Mouse (Mus musculus): Measurements from ENCODE around the gene Pick1.
"Not testable (repeated sequence)": the region's sequence is repeated elsewhere in the genome, so short reads cannot be mapped to it uniquely, and the experiment has no call there.

Gene Pick1

DNA sequence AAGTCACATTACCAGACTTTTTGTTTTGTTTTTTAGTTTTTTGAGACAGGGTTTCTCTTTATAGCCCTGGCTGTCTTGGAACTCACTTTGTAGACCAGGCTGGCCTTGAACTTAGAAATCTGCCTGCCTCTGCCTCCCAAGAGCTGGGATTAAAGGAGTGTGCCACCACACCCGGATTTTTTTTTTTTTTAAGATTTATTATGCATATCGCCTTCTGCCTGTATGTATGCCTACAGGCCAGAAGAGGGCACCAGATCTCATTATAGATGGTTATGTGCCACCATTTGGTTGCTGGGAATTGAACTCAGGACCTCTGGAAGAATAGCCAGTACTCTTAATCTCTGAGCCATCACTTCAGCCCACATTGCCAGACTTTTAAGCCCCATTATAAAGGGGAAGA, 3.2 kb upstream of the Pick1 start:
- DNase-seq: not testable (repeated sequence)

DNA sequence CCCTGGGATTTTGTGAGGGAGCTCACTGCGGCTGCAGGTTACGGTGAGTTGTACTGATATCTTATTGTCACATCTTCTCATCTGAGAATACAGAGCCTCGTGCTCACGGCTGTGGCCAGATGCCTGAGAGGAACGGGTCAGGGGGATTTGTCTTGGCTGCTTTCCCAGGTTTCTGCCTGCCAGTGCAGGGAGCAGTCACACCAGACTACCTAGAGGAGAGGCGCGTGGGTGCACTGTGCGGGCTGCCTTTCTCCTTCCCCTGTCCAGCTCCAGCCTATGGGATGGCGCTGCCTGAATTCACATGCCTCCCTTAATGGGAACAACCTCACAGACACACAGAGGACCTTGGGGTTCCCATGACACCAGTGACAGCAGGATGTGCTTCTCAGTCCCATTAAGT, 6.3 kb downstream of the Pick1 start:
- DNase-seq: no peak

DNA sequence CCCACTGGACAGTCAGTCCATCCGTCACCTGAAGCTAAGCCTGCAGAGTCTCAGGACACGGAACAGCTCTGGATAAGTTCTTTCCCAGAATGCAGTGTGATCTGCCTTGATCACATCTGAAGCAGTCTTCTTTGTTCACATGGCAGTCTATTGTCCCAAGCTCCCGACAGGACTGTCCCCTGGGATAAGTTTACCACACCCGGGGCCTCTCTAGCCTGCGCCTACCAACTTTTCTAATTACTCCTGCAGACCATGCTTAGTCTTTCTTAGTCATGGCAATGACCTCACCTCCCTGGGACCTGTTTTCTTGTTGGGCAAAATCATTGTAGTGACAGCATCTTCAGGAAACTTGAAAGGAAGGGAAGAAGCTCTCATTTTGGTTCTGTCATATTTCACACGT, 9.1 kb downstream of the Pick1 start:
- DNase-seq: no peak

DNA sequence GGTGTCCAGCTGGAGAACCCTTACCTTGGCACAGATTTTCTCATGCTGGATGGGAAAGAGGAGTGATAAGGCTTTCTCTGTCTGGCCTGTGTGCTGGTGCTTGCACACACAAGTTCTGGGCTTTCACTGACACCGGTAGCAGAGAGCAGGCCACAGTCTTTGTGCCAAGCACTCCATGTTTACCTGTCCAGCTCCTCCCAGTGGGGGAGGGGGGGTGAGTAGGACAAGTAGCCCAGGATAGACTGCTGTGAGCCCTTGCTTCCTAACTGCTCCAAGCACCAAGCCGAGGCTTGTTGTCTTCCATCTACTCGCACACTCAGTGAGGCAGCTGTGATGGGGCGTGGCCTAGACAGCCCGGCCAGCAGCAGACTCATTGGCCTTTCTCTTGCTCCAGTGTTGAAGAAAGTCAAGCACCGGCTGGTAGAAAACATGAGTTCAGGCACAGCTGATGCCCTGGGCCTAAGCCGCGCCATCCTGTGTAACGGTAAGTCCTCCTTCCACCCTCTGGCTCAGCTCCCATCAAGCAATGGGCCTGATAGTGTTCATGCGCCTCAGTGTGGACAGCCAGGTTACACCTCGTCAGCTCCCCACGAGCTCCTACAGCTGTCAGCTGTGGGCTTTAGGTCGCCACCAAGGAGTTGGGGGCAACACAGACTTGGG, 13.7 kb downstream of the Pick1 start:
- DNase-seq: no peak

DNA sequence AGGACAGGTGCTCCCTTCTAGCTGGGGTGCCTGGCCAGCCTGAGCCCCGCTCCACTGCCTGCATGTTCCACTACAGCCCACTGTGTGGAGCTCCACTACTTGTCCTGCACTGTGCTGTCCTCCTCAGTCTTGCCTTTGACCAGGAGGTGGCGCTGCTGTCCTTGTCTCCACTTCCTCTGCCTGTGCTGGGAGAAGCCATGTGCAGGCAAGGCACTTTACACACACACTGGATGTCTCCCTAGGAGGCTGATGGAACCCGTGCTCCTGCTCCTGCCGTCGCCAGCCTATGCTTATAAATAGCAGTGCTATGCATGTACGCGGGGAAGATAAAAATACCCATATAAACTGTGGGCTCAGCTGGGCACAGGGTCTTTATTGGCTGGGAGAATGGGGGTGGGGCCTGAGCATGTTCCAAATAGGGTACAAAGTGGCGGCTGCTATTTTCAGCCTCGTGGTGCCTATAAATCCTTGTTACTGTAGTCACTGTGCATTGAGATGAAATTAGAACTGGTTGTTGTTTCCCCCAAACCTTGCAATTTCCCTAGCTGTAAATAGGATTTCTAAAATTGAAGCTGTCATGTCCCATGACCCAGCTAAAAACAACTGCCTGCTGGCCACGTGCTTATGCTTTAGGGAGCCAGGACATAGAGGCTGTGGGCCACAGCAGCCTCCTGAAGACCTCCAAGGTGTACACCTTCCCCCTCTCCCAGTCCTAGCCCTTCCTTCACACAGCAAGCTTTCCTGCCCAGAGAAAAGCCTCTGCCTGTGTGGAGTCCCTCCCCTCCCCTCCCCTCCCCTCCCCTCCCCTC, 14.5 kb downstream of the Pick1 start:
- DNase-seq: peak; percentile 97

DNA sequence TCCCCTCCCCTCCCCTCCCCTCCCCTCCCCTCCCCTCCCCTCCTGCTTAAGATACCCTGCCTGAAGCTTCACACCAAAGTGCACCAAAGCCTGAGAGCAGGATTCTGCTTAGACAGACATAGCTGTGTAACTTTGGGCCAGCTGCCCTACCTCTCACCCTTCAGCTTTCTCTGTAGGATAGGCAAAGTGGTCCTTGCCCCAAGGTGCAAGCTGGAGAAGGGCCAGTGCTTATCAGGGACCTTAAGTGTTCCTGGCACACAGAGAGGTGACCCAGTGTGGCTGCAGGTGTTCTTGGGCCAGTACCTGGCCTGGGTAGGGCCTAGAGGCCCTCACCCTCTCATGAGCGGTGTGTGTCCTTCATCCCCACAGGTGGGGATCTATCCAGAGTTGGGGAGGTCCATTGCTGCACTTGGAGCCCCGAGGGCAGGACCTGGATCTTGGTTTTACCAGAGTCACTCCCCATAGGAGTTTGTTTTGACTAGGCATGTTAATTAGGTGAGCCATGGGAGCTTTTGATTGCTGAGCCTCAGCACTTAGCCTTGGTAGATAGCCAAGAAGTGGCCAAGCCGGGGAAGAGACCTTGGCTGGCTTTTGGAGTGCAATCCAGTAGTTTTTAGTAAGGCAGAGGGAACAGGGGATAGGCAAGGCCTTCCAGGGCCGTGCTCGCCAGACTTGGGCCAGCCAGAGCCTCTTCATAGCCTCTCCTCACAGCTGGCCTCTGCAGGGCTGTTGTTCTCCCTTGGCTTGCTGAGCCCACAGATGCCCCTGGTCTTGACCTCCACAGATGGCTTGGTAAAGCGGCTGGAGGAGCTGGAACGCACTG, 15.3 kb downstream of the Pick1 start:
- no peak for DNase-seq

DNA sequence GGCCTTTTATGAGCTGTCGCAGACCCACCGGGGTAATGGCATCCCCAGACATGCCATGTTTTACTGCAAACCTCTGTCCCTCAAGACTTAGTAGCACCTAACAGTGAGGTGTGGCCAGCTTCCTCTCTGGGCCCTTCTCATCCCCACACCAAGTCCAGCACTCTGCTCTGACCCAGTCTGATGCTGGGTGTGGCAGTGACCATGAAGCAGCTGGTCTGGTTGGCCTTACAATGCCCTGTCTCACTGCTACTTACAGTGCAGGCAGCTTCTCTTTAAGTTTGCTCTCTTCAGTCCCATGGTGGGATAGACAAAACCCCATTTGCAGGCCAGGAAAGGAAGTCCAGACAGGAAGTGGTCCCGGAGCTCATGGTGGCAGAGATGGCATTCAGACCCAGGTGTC, 16.3 kb downstream of the Pick1 start:
- DNase-seq: no peak

DNA sequence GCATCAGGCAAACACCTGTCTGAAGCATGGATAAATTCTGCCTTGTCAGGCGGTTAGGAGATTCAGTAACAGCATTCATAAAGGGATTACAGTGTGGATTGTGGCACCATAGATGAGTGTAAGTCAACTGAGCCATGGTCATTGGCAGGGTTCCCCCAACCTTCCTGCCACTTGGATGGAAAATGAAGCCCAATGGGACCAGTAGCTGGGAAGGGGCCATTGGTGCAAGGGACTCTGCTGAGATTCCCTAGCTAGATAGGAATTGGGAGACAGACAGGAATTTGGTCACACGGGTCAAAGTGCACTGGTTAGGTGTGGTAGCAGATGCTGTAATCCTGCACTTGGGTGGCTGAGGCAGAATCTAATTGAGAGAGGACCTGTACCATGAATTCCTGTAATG, 21.3 kb downstream of the Pick1 start:
- no peak for DNase-seq

DNA sequence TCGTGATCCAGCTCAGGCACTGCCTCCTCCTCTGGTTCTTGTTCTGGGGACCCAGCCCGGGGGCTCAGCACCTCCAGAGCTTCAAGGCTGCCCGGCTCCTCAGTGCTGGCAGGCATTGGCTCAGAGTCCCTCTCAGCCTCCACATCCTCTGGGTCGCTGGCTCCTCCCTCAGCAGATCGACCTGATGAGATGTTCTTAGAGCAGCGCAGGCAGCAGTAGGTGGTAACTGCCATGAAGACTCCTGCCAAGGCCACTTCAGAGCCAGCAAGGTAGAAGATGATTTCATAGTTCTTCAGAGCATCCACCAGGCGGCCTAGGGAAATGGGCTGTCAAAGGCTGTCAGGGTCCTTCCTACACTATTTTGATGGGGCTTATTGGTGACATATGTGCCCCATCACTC, 22.2 kb downstream of the Pick1 start:
- no peak for DNase-seq

DNA sequence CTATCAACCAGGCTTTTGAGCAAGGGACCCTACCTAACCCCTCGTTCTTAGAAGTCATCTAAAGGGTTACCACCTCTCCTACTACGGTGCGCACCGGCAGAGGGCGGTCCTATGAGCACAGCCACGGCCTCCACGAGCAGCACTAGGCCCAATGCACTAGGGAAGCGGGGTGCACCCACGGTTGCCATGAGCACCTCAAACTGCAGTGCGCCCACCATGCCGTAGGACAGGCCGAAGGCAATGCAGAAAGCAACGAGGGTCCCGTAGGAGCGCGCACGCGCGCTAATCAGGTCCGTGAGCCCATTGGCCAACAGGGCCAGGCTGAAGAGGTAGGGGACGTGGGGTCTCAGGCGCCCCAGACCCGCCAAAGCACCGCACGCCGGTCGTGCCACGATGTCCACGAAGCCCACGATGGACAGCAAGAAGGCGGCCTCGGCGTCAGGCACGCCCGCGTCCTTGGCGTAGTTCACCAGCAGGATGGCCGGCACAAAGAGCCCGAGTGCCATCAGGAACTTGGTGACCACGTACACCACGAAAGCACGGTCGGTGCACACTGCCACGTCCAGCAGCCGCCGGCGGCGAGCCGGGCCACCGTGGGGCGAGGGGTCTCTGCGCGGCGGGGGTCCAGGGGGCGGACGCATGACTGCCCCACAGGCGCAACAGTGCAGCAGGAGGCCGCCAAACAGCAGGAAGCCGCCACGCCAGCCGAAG, 23.0 kb downstream of the Pick1 start:
- peak; percentile 43 for DNase-seq

DNA sequence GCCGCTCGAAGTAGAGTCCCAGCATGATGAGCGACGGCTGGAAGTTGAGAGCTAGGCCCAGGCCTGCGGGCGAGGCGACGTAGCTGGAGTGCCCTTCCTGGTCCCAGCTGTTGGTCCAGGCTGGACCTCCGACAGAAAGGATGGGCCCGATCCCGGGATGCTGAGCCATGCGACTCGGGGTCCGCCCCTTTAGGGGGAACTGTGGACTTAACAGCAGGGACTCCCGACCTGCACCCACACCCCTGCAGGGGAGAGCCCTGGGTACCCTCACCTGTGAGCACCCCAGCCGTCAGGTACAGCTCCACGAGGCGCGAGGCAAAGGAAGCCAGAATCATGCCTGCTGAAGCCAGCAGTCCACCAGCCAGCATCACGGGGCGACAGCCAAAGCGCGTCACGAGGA, 23.6 kb downstream of the Pick1 start:
- no peak for DNase-seq

DNA sequence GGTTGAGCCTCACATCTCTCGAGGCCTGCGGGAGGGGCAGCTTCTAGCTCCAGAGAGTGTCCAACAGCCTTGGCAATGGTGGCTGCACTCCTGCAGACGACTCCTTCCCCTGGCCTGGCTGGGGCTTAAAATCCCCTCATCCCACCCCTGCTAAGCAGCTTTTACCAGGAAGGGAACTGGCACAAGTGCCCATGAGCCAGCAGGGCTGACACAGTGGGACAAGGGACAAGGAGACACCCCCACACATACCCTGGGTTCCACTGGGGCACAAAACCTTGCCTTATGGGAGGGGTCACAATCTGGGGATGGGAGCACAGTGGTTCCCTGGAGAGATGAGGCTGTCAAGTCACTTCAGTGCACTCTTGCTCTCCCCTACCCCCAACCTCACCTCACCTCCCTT, 25.7 kb downstream of the Pick1 start, which contains the start of gene Slc16a8:
Gene Slc16a8, minus strand, starts transcription at position 101 of the 400 bp plus-strand sequence.
- no peak for DNase-seq

DNA sequence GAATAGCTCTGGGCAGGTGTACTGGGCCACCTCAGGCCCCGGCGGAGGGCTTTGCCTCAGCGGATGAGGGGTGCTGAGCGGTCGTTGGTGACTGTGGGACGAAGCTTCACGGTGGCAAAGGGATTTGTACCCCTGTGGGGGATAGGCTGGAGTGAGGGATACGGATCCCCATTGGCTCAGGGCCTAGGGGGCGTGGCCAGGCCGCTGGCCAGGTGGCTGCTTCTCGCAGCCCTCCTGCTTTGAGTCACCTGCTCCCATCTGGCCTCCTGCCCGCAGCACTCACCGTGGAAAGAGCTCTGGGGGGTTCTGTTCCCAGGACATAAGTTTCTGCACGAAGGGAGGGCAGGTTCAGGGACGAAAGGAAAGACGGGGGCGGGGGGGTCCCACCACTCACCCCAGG, 29.5 kb downstream of the Pick1 start:
- DNase-seq: peak; percentile 85

DNA sequence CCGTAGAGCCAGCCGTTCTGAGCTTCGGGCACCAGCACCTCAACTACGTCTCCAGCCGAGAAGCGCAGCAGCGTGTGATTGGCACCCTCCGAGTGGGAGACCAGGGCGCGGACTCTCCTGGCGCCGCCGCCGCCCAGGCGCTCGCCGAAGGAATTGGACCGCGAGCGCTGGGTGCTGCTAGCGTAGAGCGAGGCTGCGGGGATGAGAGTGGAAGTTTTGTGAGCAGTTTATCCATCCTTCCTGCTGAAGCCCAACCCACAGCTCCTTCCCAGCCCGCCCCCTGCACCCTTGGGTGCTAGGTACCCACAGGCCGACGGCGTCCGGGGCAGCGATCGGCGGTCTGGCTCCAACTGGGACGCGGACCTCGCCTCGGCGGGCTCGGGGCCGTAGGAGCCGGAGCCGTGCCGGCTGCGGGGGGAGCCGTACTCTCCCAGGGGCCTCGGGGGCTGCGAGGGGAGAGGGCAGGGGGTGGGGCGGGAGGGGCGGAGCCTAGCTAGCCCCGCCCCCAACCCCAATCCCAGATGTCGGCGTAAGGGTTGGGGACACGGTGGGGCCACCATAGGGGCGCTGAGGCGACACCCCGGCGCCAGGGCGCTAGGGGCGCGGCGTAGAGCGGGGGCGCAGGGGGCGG, 32.2 kb downstream of the Pick1 start:
- peak; percentile 67 for DNase-seq

DNA sequence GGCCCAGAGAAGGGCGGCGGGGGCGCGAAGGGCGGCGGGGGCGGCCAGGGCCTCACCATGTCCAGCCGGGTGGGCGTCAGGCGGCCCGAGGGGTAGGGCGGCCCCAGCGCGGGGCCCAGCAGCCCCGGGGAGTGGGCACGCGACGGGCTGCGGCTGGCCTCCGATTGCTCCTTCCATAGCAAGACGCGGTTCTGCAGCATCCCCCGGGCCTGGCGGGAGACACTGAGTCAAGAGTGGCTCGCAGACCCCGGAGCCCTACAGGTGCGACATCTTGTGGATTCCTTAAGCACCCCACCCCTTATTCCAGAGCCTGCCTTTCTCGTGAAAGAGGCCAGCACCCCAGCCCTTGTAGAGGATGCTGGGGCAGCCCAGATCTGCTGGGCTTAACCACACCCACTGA, 32.8 kb downstream of the Pick1 start:
- DNase-seq: peak; percentile 39

DNA sequence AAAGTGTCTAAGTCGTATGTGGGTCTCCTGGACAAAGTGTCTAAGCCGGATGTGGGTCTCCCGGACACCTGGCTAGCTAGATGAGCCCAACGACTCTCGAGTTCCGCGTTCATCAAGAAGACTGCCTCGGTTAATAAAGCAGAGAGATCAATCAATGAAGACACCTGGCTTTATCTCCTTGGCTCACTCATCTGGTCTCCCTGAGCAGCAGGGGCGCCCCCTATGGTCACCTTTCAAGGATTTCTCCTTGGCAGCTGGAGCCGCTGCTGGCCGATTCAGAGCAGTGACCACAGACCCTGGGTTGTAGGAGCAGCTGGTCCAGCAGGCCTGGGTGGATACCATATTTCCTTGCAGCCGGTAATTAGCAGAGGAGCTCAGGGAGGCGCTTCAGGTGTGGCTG, 33.4 kb downstream of the Pick1 start:
- peak; percentile 63 for DNase-seq

DNA sequence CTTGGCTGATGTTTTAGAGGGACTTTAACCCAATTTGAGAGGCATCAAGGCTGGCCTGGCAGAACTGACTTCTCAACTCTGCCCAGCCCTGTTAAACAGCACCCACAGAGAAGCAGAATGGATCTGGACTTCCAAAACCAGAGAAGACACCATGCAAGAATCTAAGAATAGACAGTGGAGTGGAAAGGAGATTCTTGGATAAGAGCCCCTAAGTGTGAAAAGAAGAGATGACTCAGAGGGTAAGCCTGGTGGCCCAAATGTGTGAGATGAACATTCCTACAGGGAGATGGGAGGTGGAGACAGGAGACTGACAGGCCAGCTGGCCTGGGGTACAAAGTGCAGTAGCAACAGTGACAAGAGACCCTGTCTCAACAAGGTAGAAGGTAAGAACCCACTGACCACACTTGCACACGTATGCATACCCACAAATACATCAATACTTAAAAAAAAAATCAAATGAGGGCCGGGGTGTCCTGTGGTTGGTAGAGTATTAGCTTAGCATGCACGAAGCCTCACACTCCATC, 33.9 kb downstream of the Pick1 start:
- DNase-seq: no peak

DNA sequence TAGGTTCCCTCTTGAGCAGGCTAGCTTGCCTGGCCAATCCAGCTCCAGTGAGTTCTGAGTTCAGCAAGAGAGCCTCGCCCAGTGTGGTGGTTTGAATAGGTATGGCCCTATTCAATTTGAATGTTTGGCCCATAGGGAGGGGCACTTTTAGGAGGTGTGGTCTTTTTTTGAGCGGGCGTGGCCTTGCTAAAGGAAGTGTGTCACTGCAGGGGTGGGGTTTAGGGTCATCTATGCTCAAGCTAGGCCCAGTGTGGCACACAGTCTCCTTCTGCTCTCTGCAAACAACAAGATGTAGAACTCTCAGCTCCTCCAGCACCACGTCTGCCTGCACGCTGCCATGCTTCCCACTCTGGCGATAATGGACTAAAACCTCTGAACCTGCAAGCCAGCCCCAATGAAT, 34.8 kb downstream of the Pick1 start:
- DNase-seq: no peak

DNA sequence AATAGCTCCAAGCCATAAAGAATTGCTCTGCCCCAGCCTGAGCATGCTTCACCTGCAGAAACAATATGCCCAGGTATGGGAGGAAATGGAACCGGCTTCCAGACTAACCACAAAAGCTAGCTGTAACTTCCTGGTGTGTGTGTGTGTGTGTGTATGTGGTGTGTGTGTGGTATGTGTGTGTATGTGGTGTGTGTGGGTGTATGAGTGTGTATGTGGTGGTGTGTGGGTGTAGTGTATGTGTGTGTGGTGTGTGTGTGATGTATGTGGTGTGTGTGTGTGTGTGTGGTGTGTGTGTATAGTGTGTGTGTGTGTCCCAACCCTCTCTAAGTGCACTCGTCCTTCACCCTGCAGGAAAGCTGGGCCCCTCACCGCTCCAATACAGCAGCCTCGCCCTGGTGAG, 36.4 kb downstream of the Pick1 start:
- no peak for DNase-seq

DNA sequence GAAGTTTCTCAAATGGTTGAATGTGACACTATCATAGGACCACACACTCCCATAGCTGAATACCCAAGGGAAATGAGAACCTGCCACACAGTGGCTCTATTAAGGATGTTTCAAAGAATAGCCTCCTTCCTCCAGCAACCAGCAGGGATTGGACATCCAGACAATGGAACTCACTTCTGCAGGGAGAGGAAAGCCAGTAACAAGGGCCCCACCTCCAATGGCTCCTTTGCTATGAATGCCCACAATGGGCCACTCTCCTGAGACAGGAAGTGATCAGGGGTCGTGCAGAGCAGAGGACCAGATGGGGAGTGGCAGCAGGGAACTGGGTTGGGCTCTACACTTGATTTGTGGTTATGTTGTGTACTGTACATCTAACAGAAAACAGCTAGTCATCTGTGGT, 39.5 kb downstream of the Pick1 start:
- DNase-seq: no peak

DNA sequence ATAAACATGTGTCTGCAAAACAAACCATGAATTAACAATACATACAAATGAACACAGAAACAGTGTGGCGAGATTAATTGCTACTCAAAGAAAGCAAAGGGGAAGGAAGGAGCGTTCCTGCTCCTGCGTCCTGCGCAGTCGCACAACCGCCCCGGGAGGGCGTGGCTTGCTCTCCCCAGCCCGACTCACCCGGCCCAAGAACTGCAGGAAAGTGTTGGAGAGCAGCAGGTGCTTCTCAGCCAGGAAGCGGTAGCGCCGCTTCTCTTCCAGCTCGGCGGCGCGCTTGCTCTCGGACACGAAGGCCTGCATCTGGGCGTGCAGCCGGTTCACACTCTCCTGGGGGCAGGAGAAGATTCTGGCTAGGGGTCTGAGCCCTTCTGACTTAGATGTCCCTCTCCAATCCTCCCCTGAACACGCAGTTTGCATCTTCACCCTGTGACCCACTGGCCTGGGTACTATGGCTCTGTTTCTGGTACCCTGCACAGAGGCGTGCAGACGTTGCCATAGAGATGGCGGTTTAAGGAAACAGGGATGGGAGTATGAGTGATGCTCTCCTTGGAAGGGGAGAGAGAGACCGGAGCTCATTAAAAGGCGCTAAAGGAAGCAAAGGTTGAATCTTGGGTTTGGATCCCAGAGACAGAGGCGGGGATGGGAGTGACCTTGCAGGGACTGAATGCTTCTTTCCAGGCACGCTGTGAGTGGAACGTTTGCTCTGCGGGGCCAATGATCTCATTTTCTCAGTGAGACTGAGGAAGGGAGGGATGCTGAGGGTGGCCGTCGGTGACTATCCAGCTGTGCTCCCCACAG, 41.5 kb downstream of the Pick1 start:
- DNase-seq: peak; percentile 82
